Mouse (Mus musculus) thymus, adult 2 months (tissue): ENCODE results near the gene Scrg1. TPM values are rescaled to one million over a fixed set of nuclear protein-coding genes. Genes with fewer than 3 reads are reported as not detected.
A peak's percentile ranks its signal among the peaks of the same experiment; 100 is the strongest.
"Not testable (repeated sequence)": the region's sequence is repeated elsewhere in the genome, so short reads cannot be mapped to it uniquely, and the experiment has no call there.

Source experiments
- DNase-seq: peaks from one replicate; pipeline ENCODE4 v3.0.0; 2021
- H3K27ac ChIP-seq: fragments of 200-500 bp; 2 replicates; pipeline ENCODE4 v1.5.1; 2012; ENCODE audit warnings: low read length, control low read depth; ENCODE audit not compliant: control insufficient read depth, insufficient read depth
- H3K27me3 ChIP-seq: fragments of 200-500 bp; 2 replicates; pipeline ENCODE4 v1.6.1; 2012; ENCODE audit warnings: mild to moderate bottlenecking, low read length, moderate library complexity, mixed read lengths; ENCODE audit not compliant: control insufficient read depth, insufficient read depth
- H3K36me3 ChIP-seq: fragments of 200-500 bp; 2 replicates; pipeline ENCODE4 v1.6.1; 2012; ENCODE audit warnings: mild to moderate bottlenecking, low read length, moderate library complexity; ENCODE audit not compliant: control insufficient read depth, insufficient read depth
- H3K4me1 ChIP-seq: fragments of 200-500 bp; replicated peaks from 2 replicates; pipeline ENCODE4 v1.6.1; 2012; ENCODE audit warnings: low read length; ENCODE audit not compliant: control insufficient read depth, insufficient read depth
- H3K4me3 ChIP-seq: fragments of 200-500 bp; 2 replicates; pipeline ENCODE4 v1.5.1; 2012; ENCODE audit warnings: mild to moderate bottlenecking, low read length, control low read depth, moderate library complexity; ENCODE audit not compliant: control insufficient read depth, insufficient read depth
- CTCF ChIP-seq: fragments of 200-500 bp; IDR thresholded peaks from 2 replicates; pipeline ENCODE4 v1.5.1; 2012; ENCODE audit warnings: mild to moderate bottlenecking, control low read depth, low read length, moderate library complexity, borderline replicate concordance; ENCODE audit not compliant: control insufficient read depth, poor library complexity, insufficient read depth; ENCODE audit errors: extremely low read depth
- POLR2A ChIP-seq: fragments of 200-500 bp; IDR thresholded peaks from 2 replicates; pipeline ENCODE4 v1.6.1; 2012; ENCODE audit warnings: mild to moderate bottlenecking, low read length, control low read depth, moderate library complexity; ENCODE audit not compliant: control insufficient read depth, poor library complexity, insufficient read depth; ENCODE audit errors: extremely low read depth
- WGBS: fragments of 180-500 bp; shearing (Covaris S2); methylation state at CpG from one replicate; pipeline ENCODE4 v1.1.7; 2018; 5-methylcytosine and 5-hydroxymethylcytosine counted together
- polyA plus RNA-seq: library from polyadenylated mRNA; depleted of rRNA; stranded (reverse); fragments of >200 nt; gene quantifications from 2 replicates; pipeline ENCODE4 v1.2.3, GENCODE M21; 2012

Scrg1 gene
- polyA plus RNA-seq, 1 experiment: 0.16 TPM

GRCm38 (mm10) chr8:57416827-57417226 lies 38.9 kb upstream of the Scrg1 start:
- no peak for DNase-seq
- H3K27me3 ChIP-seq: no peaks in the 10 kb centered on the region
- TF ChIP-seq POLR2A (no peak), CTCF (no peak)
- H3K4me3 ChIP-seq: no peak overlapping the region
- H3K27ac ChIP-seq: no peak overlapping the region
- H3K4me1 ChIP-seq: no peaks in the 10 kb centered on the region
- 41% methylated on average over 5 of the region's 5 CpGs for WGBS
- H3K36me3 ChIP-seq: no peaks in the 10 kb centered on the region

DNA sequence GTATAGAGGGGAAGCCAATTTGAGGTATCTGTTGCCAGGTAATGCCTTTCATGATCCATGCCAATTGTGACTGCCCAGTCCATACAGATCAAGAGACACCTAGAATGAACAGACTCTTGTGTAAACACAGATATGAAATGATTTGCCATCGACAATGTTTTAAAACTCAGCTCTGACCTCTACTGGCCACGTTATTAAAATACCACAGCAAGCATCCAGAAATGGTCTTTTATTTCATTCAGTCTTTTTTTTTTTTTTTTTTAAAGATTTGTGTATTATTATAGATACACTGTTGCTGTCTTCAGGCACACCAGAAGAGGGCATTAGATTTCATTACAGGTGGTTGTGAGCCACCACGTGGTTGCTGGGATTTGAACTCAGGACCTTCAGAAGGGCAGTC lies 29.6 kb upstream of the Scrg1 start:
- H3K4me3 ChIP-seq: no peak overlapping the region
- H3K27ac ChIP-seq: no peak overlapping the region
- no peak for TF ChIP-seq POLR2A
- TF ChIP-seq CTCF: no peak
- no peaks in the 10 kb centered on the region for H3K36me3 ChIP-seq
- 14% methylated on average over 3 of the region's 3 CpGs for WGBS
- peak; percentile 13 for DNase-seq
- no peaks in the 10 kb centered on the region for H3K27me3 ChIP-seq
- no peaks in the 10 kb centered on the region for H3K4me1 ChIP-seq

DNA sequence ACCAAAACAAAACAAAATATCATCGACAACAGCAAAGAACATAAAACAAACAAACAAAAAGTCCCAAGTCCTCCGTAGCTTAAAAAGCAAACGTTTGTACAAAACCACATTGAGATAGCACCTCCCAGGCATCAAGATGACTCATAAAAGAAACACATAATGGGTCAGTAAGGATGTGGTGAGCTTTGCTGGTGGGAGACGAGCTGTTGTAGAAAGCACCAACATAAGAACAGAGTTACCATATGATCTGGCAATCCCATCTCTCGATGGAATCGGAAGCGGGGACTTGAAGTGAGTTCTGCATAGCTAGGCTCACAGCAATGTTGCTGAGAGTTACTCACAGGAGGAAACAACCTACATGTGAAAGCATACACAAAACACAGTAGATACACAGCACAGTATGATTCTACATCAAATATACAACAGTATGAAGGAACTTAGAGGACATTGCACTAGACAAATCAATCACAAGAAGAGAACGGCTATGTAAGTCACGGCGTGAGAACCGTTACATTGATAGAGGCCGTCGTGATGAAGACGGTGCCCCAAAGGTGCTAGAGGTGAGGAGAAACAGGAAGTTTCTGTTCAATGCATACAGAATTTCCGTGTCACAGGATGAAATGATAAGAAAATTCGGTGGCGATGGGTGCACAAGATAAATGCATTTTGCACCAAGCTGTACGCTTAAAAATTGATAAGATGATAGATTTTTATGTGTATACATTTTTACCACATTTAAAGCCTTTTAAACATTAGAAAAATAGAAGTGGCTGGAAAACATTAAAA lies 27.9 kb upstream of the Scrg1 start:
- H3K27ac ChIP-seq: no peak overlapping the region

DNA sequence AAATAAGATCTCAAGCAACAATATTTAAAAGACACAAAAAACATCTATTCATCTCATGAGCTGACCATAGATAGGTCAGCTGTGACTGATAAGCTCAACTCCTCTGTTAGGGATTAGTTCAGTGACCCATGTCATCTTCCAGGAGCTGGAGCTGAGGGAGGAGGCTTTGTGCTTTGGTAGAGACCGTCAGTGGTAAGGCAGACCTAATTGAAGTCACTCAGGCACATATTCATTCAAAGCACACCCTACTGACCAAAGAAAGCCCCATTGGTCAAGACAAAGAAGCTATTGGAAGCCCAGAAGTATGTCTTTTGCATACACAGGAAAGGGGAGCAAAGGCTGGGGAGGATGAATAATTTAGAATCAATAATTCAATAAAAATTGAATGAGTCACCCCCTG lies 27.2 kb upstream of the Scrg1 start:
- no peak overlapping the region for H3K27ac ChIP-seq
- DNase-seq: no peak

More for the DNA sequence above, 27.9 kb upstream of the Scrg1 start:
- WGBS: 15% methylated on average over 18 of the region's 18 CpGs
- TF ChIP-seq POLR2A (no peak), CTCF (no peak)
- H3K4me1 ChIP-seq: no peaks in the 10 kb centered on the region
- no peak overlapping the region for H3K4me3 ChIP-seq
- peak; percentile 14 for DNase-seq
- H3K27me3 ChIP-seq: no peaks in the 10 kb centered on the region
- H3K36me3 ChIP-seq: no peaks in the 10 kb centered on the region

DNA sequence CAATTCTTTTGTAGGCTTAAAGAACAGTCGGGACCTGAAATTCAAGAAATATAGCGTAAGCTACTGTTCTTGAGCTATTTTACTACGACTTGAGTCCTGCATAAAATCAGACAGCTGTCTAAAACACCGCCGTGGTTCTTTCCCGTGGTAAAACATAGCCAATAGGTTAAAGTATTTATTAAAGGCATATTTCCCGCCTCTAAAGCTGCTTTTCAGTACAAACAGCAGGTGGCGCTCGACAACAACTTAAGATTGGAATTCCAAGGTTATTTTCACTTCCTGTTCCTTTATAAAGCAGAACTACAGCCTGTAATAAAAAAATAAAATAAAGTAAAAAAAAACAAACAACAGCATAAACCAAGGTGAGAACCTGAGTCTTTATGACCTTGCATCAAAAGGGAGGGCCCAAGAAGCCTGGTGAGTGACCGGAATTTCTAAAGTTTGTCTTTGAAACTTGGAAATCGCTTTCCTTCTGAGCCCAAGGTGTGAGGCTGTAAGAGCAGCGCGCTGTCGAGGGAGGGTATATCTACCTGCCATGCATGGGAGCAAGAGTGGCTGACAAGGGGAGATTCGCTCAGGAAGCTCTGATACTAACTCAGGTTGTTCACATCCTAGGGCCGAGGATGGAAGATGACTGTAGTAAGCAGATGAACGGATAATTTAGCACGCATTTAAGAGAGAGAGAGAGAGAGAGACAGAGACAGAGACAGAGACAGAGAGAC lies 26.4 kb upstream of the Scrg1 start:
- DNase-seq: peak; percentile 57
- Histone ChIP-seq H3K27me3 (no peaks in the 10 kb centered on the region), H3K27ac (no peak overlapping the region), H3K4me3 (no peak overlapping the region), H3K36me3 (no peaks in the 10 kb centered on the region), H3K4me1 (no peaks in the 10 kb centered on the region)
- TF ChIP-seq CTCF (no peak), POLR2A (no peak)
- WGBS: 44% methylated on average over 18 of the region's 18 CpGs

More for the DNA sequence above, 27.2 kb upstream of the Scrg1 start:
- 55% methylated on average over 1 of the region's 1 CpGs for WGBS
- no peaks in the 10 kb centered on the region for H3K27me3 ChIP-seq
- no peak overlapping the region for H3K4me3 ChIP-seq
- H3K36me3 ChIP-seq: no peaks in the 10 kb centered on the region
- H3K4me1 ChIP-seq: no peaks in the 10 kb centered on the region
- TF ChIP-seq CTCF: no peak
- TF ChIP-seq POLR2A: no peak

GRCm38 (mm10) chr8:57429888-57430274 lies 25.8 kb upstream of the Scrg1 start:
- not testable (repeated sequence) for DNase-seq, H3K27me3 ChIP-seq, H3K27ac ChIP-seq, H3K36me3 ChIP-seq, H3K4me1 ChIP-seq, H3K4me3 ChIP-seq
- 82% methylated on average over 5 of the region's 5 CpGs for WGBS
